Mouse (Mus musculus) ZHBTc4 (cell line): ENCODE results near the gene Hs6st2.
A peak's percentile ranks its signal among the peaks of the same experiment; 100 is the strongest.

Experiments
- DNase-seq: peaks from one replicate; pipeline ENCODE4 v3.0.0-alpha.2; 2011; ENCODE audit warnings: low read depth, low spot score

The Hs6st2 gene

GRCm38 (mm10) chrX:51585444-51585843 is 96.2 kb downstream of the Hs6st2 start:
- DNase-seq: no peak

- DNase-seq: no peak
Measured at GRCm38 (mm10) chrX:51581704-51582103, 100.0 kb downstream of the Hs6st2 start.

DNA sequence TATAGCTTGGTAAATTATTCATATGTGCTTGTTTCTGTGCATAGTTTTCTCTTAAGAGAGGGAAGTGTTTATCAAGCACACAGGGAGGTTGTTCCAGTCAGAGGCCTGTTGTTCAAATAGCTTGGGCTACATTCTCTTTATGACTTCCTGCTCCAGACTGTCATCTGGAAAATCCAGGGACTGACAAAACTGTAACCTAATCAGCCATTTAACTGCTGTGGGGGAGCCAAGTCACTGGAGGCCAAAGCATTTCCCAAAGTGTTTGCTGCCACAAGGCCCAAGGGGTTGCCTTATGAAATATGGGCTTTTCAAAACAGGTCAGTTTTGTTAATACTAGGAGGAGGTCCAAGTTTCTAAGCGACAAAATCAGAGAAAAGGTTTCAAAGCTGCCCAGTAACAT is 119.8 kb downstream of the Hs6st2 start:
- DNase-seq: no peak

GRCm38 (mm10) chrX:51539626-51540025 is 142.0 kb downstream of the Hs6st2 start:
- DNase-seq: no peak

DNA sequence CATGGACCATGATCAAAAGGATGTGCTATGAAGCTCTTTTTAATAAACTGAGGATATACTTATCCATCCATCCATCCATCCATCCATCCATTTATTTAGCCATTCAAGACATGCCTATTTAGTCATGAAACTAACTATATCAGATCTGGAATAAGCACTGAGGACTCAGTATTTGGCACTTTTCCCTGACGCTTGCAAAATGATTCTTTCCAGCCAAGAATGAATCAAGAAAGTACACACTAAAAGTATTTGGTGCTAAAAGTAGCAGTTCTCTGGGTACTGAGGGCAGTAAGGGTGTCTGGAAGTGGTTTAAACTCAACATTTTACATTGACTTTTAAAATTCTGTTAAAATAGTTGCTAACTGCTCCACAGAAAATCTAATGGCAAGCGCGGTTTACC is 144.6 kb downstream of the Hs6st2 start:
- DNase-seq: no peak

- DNase-seq: no peak
Measured at GRCm38 (mm10) chrX:51535226-51535625, 146.4 kb downstream of the Hs6st2 start.

DNA sequence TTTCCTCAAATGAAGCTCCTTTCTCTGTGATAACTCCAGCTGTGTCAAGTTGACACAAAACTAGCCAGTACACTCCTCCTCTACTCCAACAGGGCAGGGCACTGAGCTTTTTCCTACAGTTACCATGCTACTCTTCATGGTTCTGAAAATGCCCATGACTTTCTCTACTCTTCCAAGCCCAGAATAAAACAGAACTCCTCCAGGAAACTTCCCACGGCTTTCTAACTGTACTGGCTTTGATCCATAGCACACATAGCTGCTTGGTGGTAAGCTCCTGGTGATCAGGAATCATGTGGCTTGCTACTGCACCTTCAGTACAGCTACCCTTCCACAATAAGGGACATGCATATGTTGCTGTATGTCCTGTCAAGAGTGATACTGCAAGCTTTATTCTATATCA is 150.5 kb downstream of the Hs6st2 start:
- no peak for DNase-seq

DNA sequence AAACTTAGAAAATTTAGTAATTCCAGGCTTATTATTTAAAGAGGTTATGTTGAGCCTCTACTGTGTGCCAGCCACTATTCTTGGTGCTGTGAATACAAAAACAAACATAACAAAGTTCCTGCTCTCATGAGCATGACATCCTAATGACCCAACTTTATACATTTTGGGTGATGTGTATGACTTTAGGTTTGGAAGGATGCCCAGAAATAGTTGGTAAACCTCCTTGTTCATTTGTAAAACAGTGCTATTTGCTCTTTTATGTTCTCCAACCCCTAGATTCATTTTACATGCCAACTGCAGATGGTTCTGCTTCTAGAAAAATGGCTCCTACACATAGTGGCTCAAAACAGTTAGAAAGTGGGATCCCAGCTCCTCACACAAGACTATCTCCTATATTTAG is 153.1 kb downstream of the Hs6st2 start:
- no peak for DNase-seq

DNA sequence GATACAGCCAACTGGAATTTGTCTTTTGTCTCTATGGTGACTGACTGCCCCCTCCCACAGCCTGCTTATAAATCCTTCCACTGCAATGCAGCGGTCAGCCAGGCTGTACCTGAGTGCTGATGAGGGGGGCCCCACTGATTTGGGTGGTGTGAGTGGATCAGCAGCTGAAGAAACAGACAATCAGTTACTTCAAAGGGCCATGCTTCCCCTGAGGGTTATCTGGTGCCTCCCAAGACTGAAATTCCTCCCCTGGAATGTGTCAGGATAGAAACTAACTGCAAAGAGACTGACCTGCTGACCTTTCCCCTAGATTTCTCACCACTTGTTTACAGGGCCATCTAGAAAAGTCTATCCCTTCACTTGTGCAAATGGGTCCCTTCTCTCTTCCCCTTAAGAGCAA is 166.8 kb downstream of the Hs6st2 start:
- DNase-seq: peak; percentile 2

- peak; percentile 0 for DNase-seq
Measured at GRCm38 (mm10) chrX:51506526-51506925, 175.1 kb downstream of the Hs6st2 start.

- DNase-seq: no peak
Measured at GRCm38 (mm10) chrX:51505691-51506090, 176.0 kb downstream of the Hs6st2 start.

GRCm38 (mm10) chrX:51503781-51504471 is 177.7 kb downstream of the Hs6st2 start:
- no peak for DNase-seq

DNA sequence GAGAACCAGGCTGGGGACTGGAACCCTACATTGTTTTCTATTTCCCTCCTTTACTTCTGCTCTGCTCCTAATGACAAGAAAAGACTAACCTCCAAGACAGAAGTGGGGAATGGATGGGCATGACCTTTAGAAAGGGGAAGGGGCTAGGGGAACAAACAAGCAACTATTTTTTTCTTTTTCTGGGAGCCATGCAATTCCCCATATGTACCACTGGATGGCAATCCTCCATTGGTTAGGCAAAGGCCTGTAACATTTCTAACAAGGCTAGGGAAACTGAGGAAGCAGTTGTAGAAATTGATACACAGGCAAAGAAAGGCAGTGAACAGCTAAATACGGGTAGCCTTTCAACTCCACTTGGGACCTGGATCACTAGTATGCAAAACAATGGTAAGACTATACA is 183.8 kb downstream of the Hs6st2 start:
- no peak for DNase-seq

GRCm38 (mm10) chrX:51488374-51488773 is 193.3 kb downstream of the Hs6st2 start:
- DNase-seq: no peak

GRCm38 (mm10) chrX:51469411-51469810 is 212.2 kb downstream of the Hs6st2 start:
- no peak for DNase-seq

GRCm38 (mm10) chrX:51461413-51461812 is 220.2 kb downstream of the Hs6st2 start:
- DNase-seq: no peak

- DNase-seq: no peak
Measured at GRCm38 (mm10) chrX:51443366-51443765, 238.3 kb downstream of the Hs6st2 start.

DNA sequence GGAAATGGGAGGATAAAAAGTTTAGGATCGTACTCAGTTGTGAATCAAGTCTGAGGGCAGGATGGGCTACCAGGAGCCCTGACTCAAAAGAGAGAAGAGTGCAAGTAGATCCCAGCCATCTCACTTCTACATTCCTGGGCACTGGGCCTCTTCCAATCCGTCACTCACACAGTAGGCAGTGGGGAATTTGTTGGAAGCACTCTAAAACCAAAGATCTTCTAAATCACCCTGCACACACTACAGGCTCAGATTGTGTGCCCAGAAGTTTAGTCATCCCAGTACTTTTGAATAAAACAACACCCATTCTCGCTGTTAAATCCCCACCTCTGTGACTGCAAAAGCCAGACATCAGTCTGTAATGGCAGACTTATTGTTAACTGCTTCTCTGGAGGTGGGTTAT is 249.9 kb downstream of the Hs6st2 start:
- DNase-seq: no peak

DNA sequence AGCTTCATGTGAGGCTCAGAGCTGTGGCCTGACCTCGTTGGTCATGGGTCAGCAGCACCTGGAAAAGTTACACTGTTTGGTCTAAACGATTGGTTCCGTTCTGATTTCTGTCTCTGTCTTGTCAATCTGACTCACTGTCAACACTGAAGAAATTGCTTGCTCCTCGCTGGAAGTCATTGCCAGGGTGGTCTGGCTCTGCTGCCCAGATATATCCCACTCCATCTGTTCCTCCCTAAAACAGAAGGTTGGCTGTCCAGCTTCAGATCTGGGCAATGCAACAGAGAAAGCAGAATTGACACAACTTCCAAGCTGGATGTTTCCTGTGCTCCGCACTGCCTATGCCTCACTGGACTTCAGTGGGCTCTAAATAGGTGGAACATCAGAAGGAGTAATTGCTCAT is 256.6 kb downstream of the Hs6st2 start:
- no peak for DNase-seq

- no peak for DNase-seq
Measured at GRCm38 (mm10) chrX:51410289-51410688, 271.4 kb downstream of the Hs6st2 start.

DNA sequence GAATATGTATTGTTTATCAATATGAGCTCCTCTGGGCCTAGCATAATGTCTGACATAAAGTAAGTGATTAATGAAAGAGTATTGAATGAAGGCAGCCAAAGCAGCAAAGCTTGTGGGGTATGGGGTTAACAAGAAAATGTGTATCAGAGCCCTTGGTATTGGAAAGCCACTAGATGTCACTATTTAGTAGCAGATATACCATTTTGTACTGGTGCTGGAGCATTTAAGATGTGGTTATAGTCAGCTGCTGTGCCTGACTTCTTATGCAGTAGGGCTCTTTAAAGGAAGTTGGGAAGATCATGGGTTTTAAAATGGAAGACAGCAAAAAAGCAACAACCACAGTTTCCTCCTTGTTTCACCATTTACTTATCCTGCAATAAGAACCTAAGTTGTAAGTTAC is 284.2 kb downstream of the Hs6st2 start:
- peak; percentile 40 for DNase-seq

DNA sequence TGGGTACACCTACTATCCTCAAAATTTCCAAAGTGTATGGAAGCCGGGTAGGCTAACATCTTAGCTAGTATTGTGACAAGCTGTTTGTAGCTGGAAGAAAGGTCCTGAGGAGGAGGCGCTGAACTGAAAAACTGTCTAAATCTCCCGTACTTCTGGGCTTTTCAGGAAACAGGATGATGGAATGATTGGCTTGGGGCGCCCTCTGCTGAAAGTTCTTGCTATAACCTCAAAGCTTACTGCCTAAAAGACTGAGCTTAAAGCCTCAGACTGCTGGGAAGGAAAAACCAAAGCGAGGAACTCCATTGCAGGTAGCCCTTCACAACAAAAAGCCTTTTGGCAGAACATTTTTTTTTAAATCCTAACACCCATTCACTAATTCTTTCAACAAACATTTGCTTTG is 307.0 kb downstream of the Hs6st2 start:
- peak; percentile 58 for DNase-seq

DNA sequence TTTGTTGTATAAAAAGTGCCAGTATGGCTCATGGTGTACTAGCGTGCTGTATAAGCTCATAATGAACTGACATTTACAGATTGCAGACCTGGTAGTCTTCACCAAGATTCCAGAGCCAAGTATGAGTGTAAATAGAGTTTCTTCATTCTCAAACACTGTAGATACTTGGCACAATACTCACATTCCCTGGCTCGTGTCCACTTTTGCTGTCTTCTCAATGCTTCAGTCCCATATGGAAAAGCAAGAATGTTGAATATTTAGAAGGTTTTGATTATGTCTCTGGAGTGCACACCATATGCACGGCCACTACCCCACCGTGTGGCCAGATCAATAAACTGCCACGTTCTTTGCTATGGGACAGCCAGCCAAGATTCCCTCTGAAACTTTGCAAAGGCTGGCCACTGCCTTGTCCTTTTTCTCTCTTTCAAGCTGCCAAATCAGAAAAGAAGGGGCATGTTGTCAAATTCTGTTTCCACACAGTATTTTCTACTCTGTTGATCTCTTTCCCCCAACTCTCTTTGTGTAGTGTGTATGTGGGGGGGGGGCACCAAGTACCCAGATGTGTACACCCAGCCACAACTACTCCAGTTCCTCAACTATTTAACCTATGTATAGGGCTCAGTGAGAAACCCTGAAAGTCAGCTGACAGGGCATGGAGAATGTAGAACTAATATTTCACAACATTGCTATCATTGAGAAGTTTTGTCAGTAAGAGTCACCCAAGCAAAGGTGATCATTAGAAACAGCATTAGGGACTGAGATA is 309.0 kb downstream of the Hs6st2 start:
- peak; percentile 6 for DNase-seq
